Comparison of ENCODE assay signal across 18 mouse cellular contexts in genomic region chr8:107257223-107257622, GRCm38 (mm10). TPM values are rescaled to one million over a fixed set of nuclear protein-coding genes. Genes with fewer than 3 reads are reported as not detected.
DNase-seq lines count a peak whose midpoint lies in the region; ATAC-seq and TF ChIP-seq lines count a peak whose summit lies in the region.
"Had no signal": no experiment of that assay in that cellular context is flagged by ENCODE, and none has a peak within 500 bp of the region (broad histone marks: within the 10 kb centered on the region; RNA-seq: fewer than 3 reads in every experiment).

No protein-coding gene starts in this region.

- TF ChIP-seq POLR2A in brain, embryonic 14.5 days (IDR thresholded peaks at IDR 0.05; ENCODE audit: borderline replicate concordance, extremely low read depth, insufficient read depth, insufficient read length, poor library complexity, severe bottlenecking) = no peak

- H3K4me1 ChIP-seq in kidney, postnatal 0 days (replicated peaks; ENCODE audit: insufficient read depth, low read length) = peaks cover 2% of the 10 kb centered on the region
- peaks cover 12% of the 10 kb centered on the region for H3K4me1 ChIP-seq in limb, embryonic 15.5 days

- WGBS in kidney, postnatal 0 days = 55% methylated on average over 5 of the region's 5 CpGs
- 42% methylated on average over 5 of the region's 5 CpGs for WGBS in limb, embryonic 15.5 days

- H3K4me3 ChIP-seq in kidney, postnatal 0 days (replicated peaks; ENCODE audit: low read depth, low read length) = no peak overlapping the region
- no peak overlapping the region for H3K4me3 ChIP-seq in limb, embryonic 15.5 days
- H3K4me3 ChIP-seq: heart, embryonic 15.5 days; midbrain, embryonic 10.5 days had no signal

- H3K36me3 ChIP-seq in kidney, postnatal 0 days (ENCODE audit: insufficient read depth, low read length) = no peaks in the 10 kb centered on the region
- no peaks in the 10 kb centered on the region for H3K36me3 ChIP-seq in limb, embryonic 15.5 days
- H3K36me3 ChIP-seq: heart, embryonic 15.5 days; midbrain, embryonic 10.5 days had no signal

- no peak overlapping the region for H3K4me2 ChIP-seq in kidney, postnatal 0 days (ENCODE audit: low read length)
- no peak overlapping the region for H3K4me2 ChIP-seq in limb, embryonic 15.5 days
- H3K4me2 ChIP-seq: heart, embryonic 15.5 days had no signal

- H3K27me3 ChIP-seq in kidney, postnatal 0 days (ENCODE audit: insufficient read depth, low read length) = no peaks in the 10 kb centered on the region
- no peaks in the 10 kb centered on the region for H3K27me3 ChIP-seq in limb, embryonic 15.5 days
- H3K27me3 ChIP-seq: heart, embryonic 15.5 days had no signal

- DNase-seq in kidney, postnatal 0 days (ENCODE audit: low spot score) = peak; percentile 38
- DNase-seq in kidney, adult 9 months = no peak
- DNase-seq in brain, embryonic 14.5 days (ENCODE audit: low read depth) = peak; percentile 60
- DNase-seq in frontal cortex, postnatal 25 days (ENCODE audit: low spot score in 2 of 2) = peak; percentile 8 to 9
- DNase-seq in adipocyte (ENCODE audit: low spot score) = no peak
- DNase-seq in cerebellum, postnatal 10 days = no peak
- DNase-seq: adrenal gland, adult 8-10 months; cerebellum, postnatal 36 days; gastrocnemius, postnatal 25 days; kidney, postnatal 36 days; liver; lung, postnatal 10 days; spleen, adult 18-20 months; thymus, adult 2 months had no signal

- H3K27ac ChIP-seq in kidney, postnatal 0 days = no peak overlapping the region; the same call in 1 of the 2 replicates
- H3K27ac ChIP-seq in limb, embryonic 15.5 days = peak overlapping the region; percentile 47
- H3K27ac ChIP-seq: heart, embryonic 15.5 days; hindbrain, postnatal 0 days; midbrain, embryonic 10.5 days had no signal

- no peak for ATAC-seq in kidney, postnatal 0 days (replicated peaks; ENCODE audit: low FRiP score, low read depth)
- ATAC-seq in limb, embryonic 15.5 days (ENCODE audit: insufficient number of reproducible peaks, low FRiP score, low TSS enrichment, low read depth) = 0 out of 2 replicates have a peak, but pooled peaks have one; percentile 14
- ATAC-seq: hindbrain, postnatal 0 days had no signal

- TF ChIP-seq CTCF in kidney, postnatal 0 days (IDR thresholded peaks at IDR 0.05; ENCODE audit: low read depth) = no peak
- no peak for TF ChIP-seq CTCF in brain, embryonic 14.5 days (IDR thresholded peaks at IDR 0.05; ENCODE audit: borderline replicate concordance, extremely low read depth, insufficient read depth, insufficient read length)

- no peaks in the 10 kb centered on the region for H3K9me3 ChIP-seq in kidney, postnatal 0 days (replicated peaks; ENCODE audit: low read length)
- no peaks in the 10 kb centered on the region for H3K9me3 ChIP-seq in limb, embryonic 15.5 days
- H3K9me3 ChIP-seq: heart, embryonic 15.5 days; midbrain, embryonic 10.5 days had no signal

- H3K9ac ChIP-seq in kidney, postnatal 0 days (ENCODE audit: low read depth, low read length) = no peak overlapping the region
- H3K9ac ChIP-seq in limb, embryonic 15.5 days = no peak overlapping the region
- H3K9ac ChIP-seq: heart, embryonic 15.5 days had no signal

RNA-seq across cellular contexts. Expression of gene Nfat5, which starts 36.0 kb away (rescaled TPM):
- 16.8 and 17.1 TPM in 2 replicates for polyA plus RNA-seq in kidney, postnatal 0 days (2015; fragmentation: Nextera tagmentation; extraction: Ambion mirVana)
- polyA plus RNA-seq in brain, embryonic 14.5 days (2012; rRNA removed) = 39.8 and 42.7 TPM in 2 replicates
- 17.7 and 22.0 TPM in 2 replicates for polyA plus RNA-seq in limb, embryonic 15.5 days (2015; fragmentation: Nextera tagmentation; extraction: Ambion mirVana)

Comparison
In these comparisons a context has a peak if more than half of its experiments do, and no peak if none do; other contexts are left out.
1. DNase-seq: peak in kidney, postnatal 0 days (single experiment), brain, embryonic 14.5 days (single experiment) and frontal cortex, postnatal 25 days (2 of 2); none in kidney, adult 9 months (single experiment), adipocyte (single experiment) and cerebellum, postnatal 10 days (0 of 2).